Mouse (Mus musculus): Measurements from ENCODE around the gene Olfr331. TPM values are rescaled to one million over a fixed set of nuclear protein-coding genes. Genes with fewer than 3 reads are reported as not detected.

The Olfr331 gene
- polyA plus RNA-seq, 1 experiment from 2014 or later = not detected

- Histone ChIP-seq H3K27me3 (replicated peaks; ENCODE audit: control insufficient read depth, insufficient read depth, low read length) (no peaks in the 10 kb centered on the region), H3K9ac (ENCODE audit: low read depth, low read length) (no peak within 1 kb of the TSS), H3K36me3 (ENCODE audit: control insufficient read depth, insufficient read depth, low read length) (no peaks in the 10 kb centered on the region), H3K27ac (ENCODE audit: low read depth, low read length) (no peak within 1 kb of the TSS), H3K4me1 (replicated peaks; ENCODE audit: control insufficient read depth, insufficient read depth, low read length) (no peaks in the 10 kb centered on the region), H3K9me3 (ENCODE audit: control insufficient read depth, low read length) (no peaks in the 10 kb centered on the region), H3K4me3 (ENCODE audit: low read depth, low read length) (no peak within 1 kb of the TSS), H3K4me2 (no peak within 1 kb of the TSS)
- DNase-seq (ENCODE audit: low spot score) = no peak
- no peak for ATAC-seq (replicated peaks; ENCODE audit: low FRiP score)
Measured at GRCm38 (mm10) chr11:58462170-58462569, 40.2 kb downstream of the Olfr331 start, which contains the start of gene Olfr30. Gene Olfr30, minus strand, starts transcription at chr11:58462270.

- H3K4me1 ChIP-seq (replicated peaks; ENCODE audit: control insufficient read depth, insufficient read depth, low read length) = no peaks in the 10 kb centered on the region
- H3K27me3 ChIP-seq (replicated peaks; ENCODE audit: control insufficient read depth, insufficient read depth, low read length) = no peaks in the 10 kb centered on the region
- 56% methylated on average over 4 of the region's 4 CpGs for WGBS
- H3K4me3 ChIP-seq (ENCODE audit: low read depth, low read length) = no peak overlapping the region
- H3K4me2 ChIP-seq = no peak overlapping the region
- H3K9me3 ChIP-seq (ENCODE audit: control insufficient read depth, low read length) = no peaks in the 10 kb centered on the region
- no peak for ATAC-seq (replicated peaks; ENCODE audit: low FRiP score)
- H3K27ac ChIP-seq (ENCODE audit: low read depth, low read length) = no peak overlapping the region
- H3K36me3 ChIP-seq (ENCODE audit: control insufficient read depth, insufficient read depth, low read length) = no peaks in the 10 kb centered on the region
- no peak overlapping the region for H3K9ac ChIP-seq (ENCODE audit: low read depth, low read length)
- DNase-seq (ENCODE audit: low spot score) = no peak
Measured at GRCm38 (mm10) chr11:58453592-58453991, 48.8 kb downstream of the Olfr331 start.

GRCm38 (mm10) chr11:58452759-58453158 lies 49.6 kb downstream of the Olfr331 start, which contains the start of gene Lypd9:
Gene Lypd9, minus strand, starts transcription at chr11:58452923.
- 93% methylated on average over 9 of the region's 9 CpGs for WGBS
- Histone ChIP-seq H3K4me1 (replicated peaks; ENCODE audit: control insufficient read depth, insufficient read depth, low read length) (no peaks in the 10 kb centered on the region), H3K27me3 (replicated peaks; ENCODE audit: control insufficient read depth, insufficient read depth, low read length) (no peaks in the 10 kb centered on the region), H3K9ac (ENCODE audit: low read depth, low read length) (no peak within 1 kb of the TSS), H3K27ac (ENCODE audit: low read depth, low read length) (no peak within 1 kb of the TSS), H3K4me2 (no peak within 1 kb of the TSS), H3K36me3 (ENCODE audit: control insufficient read depth, insufficient read depth, low read length) (no peaks in the 10 kb centered on the region), H3K9me3 (ENCODE audit: control insufficient read depth, low read length) (no peaks in the 10 kb centered on the region), H3K4me3 (ENCODE audit: low read depth, low read length) (no peak within 1 kb of the TSS)
- DNase-seq (ENCODE audit: low spot score) (no peak), ATAC-seq (replicated peaks; ENCODE audit: low FRiP score) (no peak)

Other genes starting within 250 kb of the Olfr331 start
- gene 4930438A08Rik, start 227.8 kb downstream of the Olfr331 start, polyA plus RNA-seq (2014; fragmentation: Nextera tagmentation; extraction: Ambion mirVana) = 0.30 and 0.44 TPM in 2 replicates
- gene Zfp692, start 195.5 kb downstream of the Olfr331 start, polyA plus RNA-seq (2014; fragmentation: Nextera tagmentation; extraction: Ambion mirVana) = 18.3 and 19.2 TPM in 2 replicates
- gene Zfp672, start 172.2 kb downstream of the Olfr331 start, polyA plus RNA-seq (2014; fragmentation: Nextera tagmentation; extraction: Ambion mirVana) = 50.6 and 50.7 TPM in 2 replicates
- gene Sh3bp5l, start 171.8 kb downstream of the Olfr331 start, polyA plus RNA-seq (2014; fragmentation: Nextera tagmentation; extraction: Ambion mirVana) = 20.5 and 25.3 TPM in 2 replicates
- 0.14 and 0.27 TPM in 2 replicates for gene Lypd8, start 123.5 kb downstream of the Olfr331 start, polyA plus RNA-seq (2014; fragmentation: Nextera tagmentation; extraction: Ambion mirVana)
- gene 1810065E05Rik, start 81.5 kb downstream of the Olfr331 start, polyA plus RNA-seq (2014; fragmentation: Nextera tagmentation; extraction: Ambion mirVana) = not detected in 2 replicates
- not detected in 2 replicates for gene Gm12253, start 70.0 kb downstream of the Olfr331 start, polyA plus RNA-seq (2014; fragmentation: Nextera tagmentation; extraction: Ambion mirVana)
- gene Lypd9, start 49.6 kb downstream of the Olfr331 start, polyA plus RNA-seq (2014; fragmentation: Nextera tagmentation; extraction: Ambion mirVana) = not detected in 2 replicates
- not detected in 2 replicates for gene Olfr30, start 40.3 kb downstream of the Olfr331 start, polyA plus RNA-seq (2014; fragmentation: Nextera tagmentation; extraction: Ambion mirVana)
- not detected in 2 replicates for gene Olfr332, start 10.0 kb downstream of the Olfr331 start, polyA plus RNA-seq (2014; fragmentation: Nextera tagmentation; extraction: Ambion mirVana)
- gene Olfr330, start 32.3 kb upstream of the Olfr331 start, polyA plus RNA-seq (2014; fragmentation: Nextera tagmentation; extraction: Ambion mirVana) = not detected in 2 replicates
- gene Olfr329-ps, start 43.9 kb upstream of the Olfr331 start, polyA plus RNA-seq (2014; fragmentation: Nextera tagmentation; extraction: Ambion mirVana) = not detected in 2 replicates
- gene Olfr328, start 53.1 kb upstream of the Olfr331 start, polyA plus RNA-seq (2014; fragmentation: Nextera tagmentation; extraction: Ambion mirVana) = 0.05 and 0.08 TPM in 2 replicates
- not detected in 2 replicates for gene Olfr224, start 68.0 kb upstream of the Olfr331 start, polyA plus RNA-seq (2014; fragmentation: Nextera tagmentation; extraction: Ambion mirVana)
- not detected in 2 replicates for gene Olfr325, start 75.2 kb upstream of the Olfr331 start, polyA plus RNA-seq (2014; fragmentation: Nextera tagmentation; extraction: Ambion mirVana)
- not detected in 2 replicates for gene Olfr324, start 92.5 kb upstream of the Olfr331 start, polyA plus RNA-seq (2014; fragmentation: Nextera tagmentation; extraction: Ambion mirVana)
- not detected in 2 replicates for gene 2210407C18Rik, start 113.5 kb upstream of the Olfr331 start, polyA plus RNA-seq (2014; fragmentation: Nextera tagmentation; extraction: Ambion mirVana)
- gene Olfr323, start 127.9 kb upstream of the Olfr331 start, polyA plus RNA-seq (2014; fragmentation: Nextera tagmentation; extraction: Ambion mirVana) = not detected in 2 replicates
- gene Trim58, start 137.9 kb upstream of the Olfr331 start, polyA plus RNA-seq (2014; fragmentation: Nextera tagmentation; extraction: Ambion mirVana) = 5.6 and 6.4 TPM in 2 replicates
- gene Olfr322, start 156.2 kb upstream of the Olfr331 start, polyA plus RNA-seq (2014; fragmentation: Nextera tagmentation; extraction: Ambion mirVana) = not detected in 2 replicates
- not detected in 2 replicates for gene Olfr320, start 178.5 kb upstream of the Olfr331 start, polyA plus RNA-seq (2014; fragmentation: Nextera tagmentation; extraction: Ambion mirVana)
- not detected in 2 replicates for gene Olfr319, start 196.6 kb upstream of the Olfr331 start, polyA plus RNA-seq (2014; fragmentation: Nextera tagmentation; extraction: Ambion mirVana)
- not detected in 2 replicates for gene Olfr318, start 221.4 kb upstream of the Olfr331 start, polyA plus RNA-seq (2014; fragmentation: Nextera tagmentation; extraction: Ambion mirVana)
- gene Olfr317, start 236.6 kb upstream of the Olfr331 start, polyA plus RNA-seq (2014; fragmentation: Nextera tagmentation; extraction: Ambion mirVana) = not detected in 2 replicates

All from liver, embryonic 11.5 days (tissue).